Mouse (Mus musculus): ENCODE measurements at regions not wholly inside any gene's neighbourhood (a gene's known extent, or its start where the extent isn't known, plus 50 kb on each side); places are given as distances from the start of the nearest gene placed in this dataset.

GRCm38 (mm10) chr15:59780506-59780905 is 235.9 kb downstream of the 4933412E24Rik start:
- no peak for TF ChIP-seq CTCF (IDR thresholded peaks at IDR 0.05; ENCODE audit: extremely low read depth, insufficient read length, insufficient replicate concordance, low read depth, low read length)
- TF ChIP-seq POLR2A (IDR thresholded peaks at IDR 0.05; ENCODE audit: low read depth, low read length): no peak

All from small intestine, adult 2 months (tissue).